Mouse (Mus musculus): ENCODE data around the gene Vmn2r33.
"Not testable (repeated sequence)": the region's sequence is repeated elsewhere in the genome, so short reads cannot be mapped to it uniquely, and the experiment has no call there.

The Vmn2r33 gene

GRCm38 (mm10) chr7:7566686-7567085, at the start of gene Vmn2r33:
Vmn2r33 (minus strand) TSS chr7:7566786.
- DNase-seq (ENCODE audit: low read depth, low spot score), result not testable (repeated sequence)

Measured in CD4-positive, CD25-positive, alpha-beta regulatory T cell, adult 2 months (primary cell).